Mouse (Mus musculus) c-Kit-positive CD71-positive TER-119-negative erythroid progenitor cells, embryonic 14.5 days (primary cell): ENCODE measurements at regions not wholly inside any gene's neighbourhood (a gene's known extent, or its start where the extent isn't known, plus 50 kb on each side); places are given as distances from the start of the nearest gene placed in this dataset.

Experiments
- DNase-seq: peaks from one replicate; pipeline ENCODE4 v3.0.0-alpha.2; 2013; ENCODE audit warnings: low read depth

GRCm38 (mm10) chrX:166725761-166726503 is 140.4 kb upstream of the Egfl6 start:
- no peak for DNase-seq

DNA sequence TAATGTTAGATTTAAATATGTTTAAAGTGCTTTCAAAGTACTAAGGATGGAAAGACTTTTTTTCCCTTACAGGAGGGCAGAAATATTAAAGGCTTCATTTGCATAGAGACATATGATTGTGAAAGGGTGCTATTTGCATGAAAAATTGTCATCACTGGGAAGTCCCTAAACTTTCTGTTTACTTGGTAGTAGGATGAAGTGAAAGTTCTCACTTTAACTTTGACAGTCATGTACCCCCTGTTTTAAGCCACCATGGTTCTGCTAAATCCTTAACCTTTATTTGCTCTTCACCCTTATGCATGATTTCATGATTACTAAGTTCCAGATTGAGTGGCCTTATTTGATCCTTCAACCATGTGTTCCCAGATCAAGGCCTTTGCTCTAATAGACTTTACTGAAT is 132.6 kb upstream of the Egfl6 start:
- DNase-seq = no peak

- no peak for DNase-seq
Measured at GRCm38 (mm10) chrX:166709306-166709705, 123.8 kb upstream of the Egfl6 start.

DNA sequence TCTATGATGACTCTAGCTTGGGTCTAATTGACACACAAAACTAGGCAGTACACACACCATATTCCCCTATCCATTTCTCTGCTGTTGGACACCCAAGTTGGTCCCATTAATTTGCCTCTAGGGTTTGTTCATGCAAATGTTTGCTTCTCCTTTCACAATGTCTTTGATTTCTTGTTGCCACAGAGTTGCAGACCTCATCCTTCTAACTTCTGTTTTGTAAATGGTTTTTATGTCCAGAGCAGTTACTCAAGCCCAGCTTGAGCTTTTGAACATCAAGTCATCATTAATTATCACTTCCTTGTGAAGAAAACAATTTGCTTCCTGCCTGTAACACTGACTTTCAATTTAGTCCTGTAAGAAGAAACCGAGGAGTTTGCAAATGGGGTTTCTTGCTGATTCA is 122.6 kb upstream of the Egfl6 start:
- DNase-seq = no peak

- no peak for DNase-seq
Measured at GRCm38 (mm10) chrX:166707029-166707428, 121.5 kb upstream of the Egfl6 start.

- no peak for DNase-seq
Measured at GRCm38 (mm10) chrX:166704311-166704710, 118.8 kb upstream of the Egfl6 start.

DNA sequence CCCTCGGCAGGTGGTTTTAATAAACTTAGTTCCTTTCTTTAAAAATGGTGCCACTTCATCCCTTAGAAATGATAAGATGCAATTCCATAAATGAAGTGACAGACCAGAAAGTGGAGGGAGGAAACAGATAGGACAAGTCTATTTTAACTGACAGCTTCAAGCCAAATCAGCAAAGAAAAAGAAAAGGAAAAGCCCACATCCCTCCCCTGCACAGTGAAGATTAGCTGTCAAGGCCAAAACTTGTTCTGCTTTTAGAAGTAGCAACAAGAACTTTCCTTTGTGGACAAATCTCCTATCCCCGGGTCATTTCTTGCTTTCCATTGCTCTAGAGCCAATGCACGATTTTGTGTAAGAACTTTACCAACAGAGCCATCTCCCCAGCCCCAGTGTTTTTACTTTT is 108.7 kb upstream of the Egfl6 start:
- DNase-seq = no peak

GRCm38 (mm10) chrX:166688779-166689178 is 103.3 kb upstream of the Egfl6 start:
- DNase-seq = no peak

DNA sequence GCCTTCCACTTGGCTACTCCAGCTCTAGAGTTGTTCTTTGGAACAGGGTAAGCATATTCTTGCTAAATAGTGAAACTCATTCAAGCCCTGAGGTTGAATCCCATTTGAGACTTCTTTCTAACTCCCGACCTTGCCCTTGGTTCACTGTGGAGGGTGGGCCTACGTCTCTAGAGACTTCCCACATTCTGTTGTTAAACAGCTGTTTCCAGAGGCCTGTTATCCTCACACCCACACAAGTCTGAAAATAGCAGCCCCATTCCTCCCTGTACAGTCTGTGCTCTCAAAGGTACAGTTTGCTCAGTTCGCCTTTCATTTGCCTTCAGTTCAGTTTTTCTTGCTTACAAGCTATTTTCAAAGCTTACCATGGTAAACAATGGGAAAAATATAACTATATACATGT is 87.9 kb upstream of the Egfl6 start:
- DNase-seq = no peak

- no peak for DNase-seq
Measured at GRCm38 (mm10) chrX:166672617-166673016, 87.1 kb upstream of the Egfl6 start.

DNA sequence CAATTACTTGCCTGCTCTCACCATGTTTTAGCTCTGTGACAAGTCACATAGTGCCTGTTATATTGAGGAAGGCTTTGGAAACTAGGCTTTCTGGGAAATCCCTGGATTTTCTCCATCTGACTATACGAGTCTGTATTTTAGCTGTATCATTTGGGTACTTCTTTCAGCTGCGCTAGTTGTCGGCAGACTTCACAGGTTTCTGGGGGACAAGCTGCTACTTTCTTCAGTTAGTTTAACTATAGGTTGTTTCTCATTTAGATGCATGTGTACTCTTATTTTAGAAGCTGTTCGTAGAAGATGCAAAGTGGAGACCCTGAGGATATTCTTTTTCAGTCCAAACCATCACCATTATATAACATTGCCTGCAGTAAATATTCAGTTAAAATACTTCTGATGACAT is 86.3 kb upstream of the Egfl6 start:
- no peak for DNase-seq

DNA sequence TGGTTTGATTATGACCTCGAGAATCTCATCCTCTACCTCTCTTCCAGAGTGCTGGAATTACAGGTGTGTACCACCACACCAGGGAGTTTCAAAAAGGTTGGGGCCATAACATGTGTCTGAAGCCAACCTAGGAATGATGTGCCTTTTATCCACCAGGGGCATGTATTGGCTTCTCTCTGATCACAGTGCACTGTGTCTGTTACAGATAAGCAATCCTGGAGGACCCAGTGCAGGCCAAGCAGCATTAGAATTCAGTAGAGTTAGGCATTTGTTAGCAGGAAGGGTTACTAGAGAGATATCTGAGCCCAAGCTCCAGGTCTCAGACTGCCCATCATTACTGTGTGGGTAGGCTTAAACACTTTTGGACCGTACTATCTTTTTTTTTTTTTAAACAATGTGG is 80.8 kb upstream of the Egfl6 start:
- no peak for DNase-seq

DNA sequence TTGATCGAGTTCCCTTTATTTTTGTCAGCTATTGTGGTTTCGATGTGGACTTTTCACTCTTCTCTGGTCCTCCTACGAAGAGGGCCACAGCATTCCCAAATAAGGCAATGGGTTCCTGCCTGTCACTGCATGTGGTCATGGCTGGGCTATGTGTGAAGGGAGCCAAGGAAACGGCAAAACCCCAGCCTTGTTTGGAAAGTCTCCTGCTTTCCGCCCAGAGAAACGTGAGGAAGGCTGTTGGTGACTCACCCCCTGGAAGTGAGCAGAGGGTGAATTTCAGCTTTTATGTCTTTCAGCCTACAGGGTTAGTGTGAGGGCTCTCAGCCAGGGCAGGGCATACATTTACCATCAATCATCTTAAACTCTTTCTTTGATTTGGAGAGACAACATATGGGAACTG is 76.3 kb upstream of the Egfl6 start:
- DNase-seq = no peak

- no peak for DNase-seq
Measured at GRCm38 (mm10) chrX:166661043-166661718, 75.7 kb upstream of the Egfl6 start.

GRCm38 (mm10) chrX:166660715-166661042 is 75.2 kb upstream of the Egfl6 start:
- DNase-seq = peak; percentile 44

DNA sequence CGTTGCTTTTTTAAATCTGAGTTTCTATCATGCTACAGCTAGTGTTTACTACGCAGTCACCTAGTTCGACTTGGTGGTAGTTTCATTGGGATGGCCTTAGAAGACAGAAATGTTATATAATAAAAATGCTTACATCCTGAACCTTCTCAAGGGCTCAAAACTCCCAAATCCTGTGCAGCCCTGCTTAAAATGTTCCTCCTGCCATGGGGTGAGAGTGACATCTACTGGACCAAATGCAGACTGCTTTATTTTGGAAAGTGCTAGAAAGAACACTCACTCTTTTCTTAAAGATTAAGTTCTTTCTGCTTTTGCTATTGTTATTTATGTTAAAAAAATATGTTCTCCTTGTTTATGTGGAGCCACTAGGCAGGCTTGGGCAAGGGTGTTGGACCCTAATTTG is 66.9 kb upstream of the Egfl6 start:
- no peak for DNase-seq

- DNase-seq = no peak
Measured at GRCm38 (mm10) chrX:166645713-166646112, 60.2 kb upstream of the Egfl6 start.

GRCm38 (mm10) chrX:166641256-166641655 is 55.7 kb upstream of the Egfl6 start:
- DNase-seq = no peak

DNA sequence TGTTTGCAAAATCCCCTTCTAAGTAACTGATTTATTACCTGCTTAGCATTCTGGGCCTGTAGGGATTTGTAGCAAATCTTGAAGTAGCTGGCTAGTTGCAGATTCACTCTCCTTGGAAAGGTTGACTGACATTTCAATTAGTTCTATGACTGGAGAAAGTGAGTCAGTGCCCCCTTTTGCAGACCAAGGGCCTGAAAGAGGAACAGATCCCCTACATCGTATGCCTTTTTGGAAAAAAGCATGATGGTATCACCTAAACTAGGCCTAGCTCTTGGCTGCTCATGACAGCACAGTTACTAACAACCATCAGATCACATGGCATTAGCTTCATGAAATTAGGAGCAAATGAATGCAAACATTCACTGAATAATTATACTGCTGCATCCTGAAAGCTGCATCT is 54.7 kb upstream of the Egfl6 start:
- DNase-seq = no peak
